Mouse (Mus musculus) common myeloid progenitor, adult 5-6 weeks (primary cell): Measurements from ENCODE around the gene Cep104. TPM values are rescaled to one million over a fixed set of nuclear protein-coding genes. Genes with fewer than 3 reads are reported as not detected.
A peak's percentile ranks its signal among the peaks of the same experiment; 100 is the strongest.

Source experiments
- ATAC-seq: replicated peaks from 2 replicates; pipeline ENCODE4 v1.8.0; 2016; ENCODE audit warnings: low read depth, mild to moderate bottlenecking, moderate TSS enrichment, inconsistent platforms; ENCODE audit not compliant: poor library complexity, severe bottlenecking
- total RNA-seq: library from RNA; stranded (forward); fragments of 200-1000, 187-1606 nt; gene quantifications from 2 replicates; pipeline ENCODE4 v1.2.3, GENCODE M21; 2017

Gene Cep104
- total RNA-seq, 1 experiment from 2014 or later: 7.4 TPM

- no peak for ATAC-seq
Observed at GRCm38 (mm10) chr4:154028646-154029045, 53.7 kb downstream of the Cep104 start.

GRCm38 (mm10) chr4:154037123-154037522 lies 62.1 kb downstream of the Cep104 start:
- ATAC-seq: no peak

DNA sequence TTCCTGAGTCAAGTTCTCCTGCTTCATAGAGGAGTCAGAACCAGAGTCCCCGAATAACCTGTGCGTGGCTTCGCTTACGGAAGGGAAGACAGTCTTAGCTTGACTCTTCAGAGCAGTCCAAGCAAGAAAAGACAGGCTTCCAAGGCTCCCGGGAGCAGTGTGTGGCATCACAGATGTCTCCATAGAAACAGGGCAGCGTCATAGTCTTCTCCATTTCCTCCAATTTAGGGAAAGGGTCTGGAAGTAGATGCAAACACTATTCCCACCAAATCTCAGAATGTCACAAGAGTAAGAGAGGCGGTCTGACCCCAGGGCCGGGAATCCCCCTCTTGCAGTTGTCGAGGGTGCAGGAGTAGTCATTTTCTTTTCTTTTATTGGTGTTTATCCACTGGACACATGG lies 67.6 kb downstream of the Cep104 start, which contains the start of gene Ccdc27:
Ccdc27 (minus strand) TSS at position 101 of the 400 bp plus-strand sequence.
- no peak for ATAC-seq

- ATAC-seq: no peak
Observed at GRCm38 (mm10) chr4:154045837-154046236, 70.8 kb downstream of the Cep104 start.

- no peak for ATAC-seq
Observed at GRCm38 (mm10) chr4:154051401-154051800, 76.4 kb downstream of the Cep104 start.

DNA sequence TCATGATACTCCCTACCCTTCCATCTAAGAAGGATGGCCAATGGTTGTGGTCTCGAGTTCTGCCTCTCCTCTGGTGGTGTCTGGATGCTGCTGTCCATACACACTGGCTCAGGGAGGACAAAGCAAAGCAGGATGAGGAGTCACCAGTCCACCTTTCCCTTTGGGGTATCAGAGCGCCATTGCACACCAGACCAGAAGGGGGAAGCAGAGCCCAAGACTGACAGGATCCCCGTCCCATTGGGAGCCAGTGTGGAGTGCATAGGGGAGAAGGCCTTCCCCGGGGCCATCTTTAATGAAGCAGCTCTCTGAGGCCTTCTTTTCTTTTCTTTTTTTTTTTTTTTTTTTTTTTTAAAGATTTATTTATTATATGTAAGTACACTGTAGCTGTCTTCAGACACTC lies 78.1 kb downstream of the Cep104 start:
- ATAC-seq: peak; percentile 62

- ATAC-seq: no peak
Observed at GRCm38 (mm10) chr4:154055482-154055881, 80.5 kb downstream of the Cep104 start.

DNA sequence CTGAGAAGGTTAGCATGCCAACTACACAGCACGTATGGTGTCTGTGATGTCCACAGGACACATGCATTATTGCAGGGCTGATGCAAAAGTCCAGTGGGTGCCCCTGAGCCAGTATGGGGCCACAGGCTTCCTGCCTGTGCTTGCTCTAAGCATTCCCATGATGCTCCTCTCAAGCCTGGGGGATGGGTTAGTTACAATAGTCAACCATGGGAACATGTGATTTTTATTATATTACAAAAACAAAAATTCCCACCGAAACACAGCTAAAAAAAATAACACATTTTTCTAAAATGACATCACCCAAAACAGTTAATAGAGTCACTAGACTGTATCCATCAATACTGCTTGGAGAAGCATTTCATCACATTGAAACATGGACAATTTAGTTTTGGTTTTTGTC lies 81.1 kb downstream of the Cep104 start:
- ATAC-seq: no peak

DNA sequence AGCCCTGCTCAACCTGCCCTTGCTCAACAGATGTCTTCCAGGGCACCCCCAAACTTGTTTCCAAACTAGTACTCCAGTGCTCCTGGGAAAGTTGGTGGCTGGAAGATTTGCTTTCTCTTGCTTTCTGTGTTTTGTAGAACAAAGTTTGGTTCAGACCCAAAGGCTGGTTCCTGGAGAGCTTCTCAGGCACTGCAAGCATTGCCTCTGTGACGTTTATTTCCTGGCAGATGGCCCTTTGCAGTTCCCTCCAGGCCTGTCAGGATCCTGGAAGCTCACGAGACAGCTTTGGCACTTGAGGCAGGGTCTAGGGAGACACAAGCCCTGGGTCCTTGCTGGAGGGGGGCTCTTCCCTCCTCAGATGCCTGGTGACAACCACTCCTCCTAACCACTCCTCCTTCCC lies 81.7 kb downstream of the Cep104 start:
- no peak for ATAC-seq

DNA sequence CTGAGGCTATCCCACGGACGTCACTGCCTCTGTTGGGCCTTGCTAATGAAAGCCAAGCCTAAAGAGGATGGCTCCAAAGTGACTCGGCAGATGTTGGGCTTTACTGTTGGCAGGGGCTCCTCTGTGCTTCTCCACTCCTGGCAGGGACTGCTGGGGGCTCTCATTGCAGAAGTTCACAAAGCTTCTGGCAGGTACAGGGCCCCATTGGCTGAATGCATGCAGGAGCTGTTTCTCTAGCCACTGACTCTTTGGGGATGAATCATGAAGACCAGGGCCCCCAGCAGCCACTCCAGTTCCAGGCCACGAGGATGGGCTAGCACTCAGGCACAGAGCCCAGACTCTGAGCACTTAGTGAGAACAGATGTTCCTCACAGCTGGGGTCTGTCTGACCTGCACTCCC lies 82.7 kb downstream of the Cep104 start:
- no peak for ATAC-seq

Other genes with a start within 250 kb of the Cep104 start
- 49.7 and 53.8 TPM in 2 replicates for gene A430005L14Rik, start 18.0 kb upstream of the Cep104 start, total RNA-seq
- 9.7 and 11.6 TPM in 2 replicates for gene Dffb, start 68 bp upstream of the Cep104 start, total RNA-seq
- 42.6 and 77.8 TPM in 2 replicates for gene Lrrc47, start 36.5 kb downstream of the Cep104 start, total RNA-seq
- 7.9 and 14.7 TPM in 2 replicates for gene Smim1, start 51.0 kb downstream of the Cep104 start, total RNA-seq
- not detected in 2 replicates for gene Ccdc27, start 67.5 kb downstream of the Cep104 start, total RNA-seq
- gene Trp73, start 165.0 kb downstream of the Cep104 start, total RNA-seq: not detected in 2 replicates
- gene Wrap73, start 167.2 kb downstream of the Cep104 start, total RNA-seq: 9.5 and 10.4 TPM in 2 replicates
- 34.9 and 39.8 TPM in 2 replicates for gene Tprgl, start 185.5 kb downstream of the Cep104 start, total RNA-seq
- gene Megf6, start 195.5 kb downstream of the Cep104 start, total RNA-seq: not detected in 2 replicates